In the genomic region with DNA sequence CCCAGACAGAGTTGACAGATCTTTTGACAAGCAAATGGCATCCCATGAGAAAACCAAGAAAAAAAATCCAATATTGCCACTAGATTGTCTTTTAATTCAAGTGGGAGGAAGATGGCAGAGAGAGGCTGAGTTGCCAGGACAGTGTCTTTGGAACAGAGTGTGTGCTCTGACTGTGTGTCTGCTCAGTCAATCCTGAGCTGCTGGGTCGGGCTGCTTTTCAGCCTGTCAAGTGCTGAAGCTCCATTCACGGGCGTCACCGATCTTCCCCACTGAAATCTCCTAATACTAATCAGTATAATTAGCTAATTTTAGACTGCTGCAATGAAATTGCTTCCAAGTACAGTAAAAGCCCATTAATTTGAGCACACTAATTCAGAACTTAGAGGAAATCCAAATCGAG, we compare ENCODE assay signal across 28 mouse cellular contexts. TPM values are rescaled to one million over a fixed set of nuclear protein-coding genes. Genes with fewer than 3 reads are reported as not detected.
A peak's percentile ranks its signal among the peaks of the same experiment; 100 is the strongest.
DNase-seq lines count a peak whose midpoint lies in the region; ATAC-seq and TF ChIP-seq lines count a peak whose summit lies in the region.
"Had no signal": no experiment of that assay in that cellular context is flagged by ENCODE, and none has a peak within 500 bp of the region (broad histone marks: within the 10 kb centered on the region; RNA-seq: fewer than 3 reads in every experiment).

No protein-coding gene starts in this region.

- no peak overlapping the region for H3K4me2 ChIP-seq in forebrain, embryonic 14.5 days (ENCODE audit: low read length)
- H3K4me2 ChIP-seq in forebrain, embryonic 15.5 days (replicated peaks), result no peak overlapping the region
- no peak overlapping the region for H3K4me2 ChIP-seq in forebrain, postnatal 0 days (ENCODE audit: low read depth)
- no peak overlapping the region for H3K4me2 ChIP-seq in forebrain, embryonic 11.5 days (ENCODE audit: low read depth, low read length, severe bottlenecking)
- H3K4me2 ChIP-seq: embryonic facial prominence, embryonic 13.5 days; embryonic facial prominence, embryonic 15.5 days; forebrain, embryonic 12.5 days had no signal

- peak; percentile 7 for DNase-seq in forebrain, embryonic 14.5 days (ENCODE audit: low spot score)
- peak; percentile 6 for DNase-seq in forebrain, postnatal 0 days
- DNase-seq in forebrain, embryonic 11.5 days (ENCODE audit: low spot score), result no peak
- DNase-seq in brain, adult 2 months (ENCODE audit: low read depth, low spot score), result peak; percentile 9
- no peak for DNase-seq in adrenal gland, postnatal 14 days
- DNase-seq: adrenal gland, adult 8-10 months; adrenal gland, postnatal 25 days; B cell, adult 2 months; cerebellum, adult 11 months; cerebellum, adult 18-20 months; cerebellum, adult 8-10 months; cerebellum, adult 9-11 months; cerebellum, postnatal 14 days; cerebellum, postnatal 36 days; embryo, embryonic 11 days had no signal

- no peak overlapping the region for H3K4me3 ChIP-seq in forebrain, embryonic 14.5 days (ENCODE audit: low read depth, low read length)
- no peak overlapping the region for H3K4me3 ChIP-seq in forebrain, embryonic 15.5 days
- no peak overlapping the region for H3K4me3 ChIP-seq in forebrain, postnatal 0 days (ENCODE audit: low read depth, low read length)
- no peak overlapping the region for H3K4me3 ChIP-seq in forebrain, embryonic 11.5 days (ENCODE audit: low read depth, low read length)
- H3K4me3 ChIP-seq: embryonic facial prominence, embryonic 13.5 days; embryonic facial prominence, embryonic 15.5 days; erythroblast, embryonic 14.5 days; forebrain, embryonic 12.5 days had no signal

- no peaks in the 10 kb centered on the region for H3K9me3 ChIP-seq in forebrain, embryonic 14.5 days (replicated peaks; ENCODE audit: control insufficient read depth, low read length)
- no peaks in the 10 kb centered on the region for H3K9me3 ChIP-seq in forebrain, embryonic 15.5 days
- H3K9me3 ChIP-seq in forebrain, postnatal 0 days (ENCODE audit: low read length), result no peaks in the 10 kb centered on the region
- H3K9me3 ChIP-seq in forebrain, embryonic 11.5 days (ENCODE audit: control insufficient read depth, low read length), result no peaks in the 10 kb centered on the region
- H3K9me3 ChIP-seq: embryonic facial prominence, embryonic 13.5 days; embryonic facial prominence, embryonic 15.5 days; forebrain, embryonic 12.5 days; G1E had no signal

- H3K27ac ChIP-seq in forebrain, embryonic 14.5 days (ENCODE audit: low read depth, low read length), result no peak overlapping the region
- no peak overlapping the region for H3K27ac ChIP-seq in forebrain, embryonic 15.5 days (replicated peaks)
- H3K27ac ChIP-seq in forebrain, postnatal 0 days (ENCODE audit: low read depth, low read length), result no peak overlapping the region
- H3K27ac ChIP-seq in forebrain, embryonic 11.5 days (ENCODE audit: low read depth, low read length), result no peak overlapping the region
- H3K27ac ChIP-seq: embryonic facial prominence, embryonic 13.5 days; embryonic facial prominence, embryonic 15.5 days; forebrain, embryonic 12.5 days had no signal

- H3K9ac ChIP-seq in forebrain, embryonic 14.5 days (ENCODE audit: low read length), result no peak overlapping the region
- H3K9ac ChIP-seq in forebrain, embryonic 15.5 days (replicated peaks), result no peak overlapping the region
- H3K9ac ChIP-seq in forebrain, postnatal 0 days, result no peak overlapping the region
- no peak overlapping the region for H3K9ac ChIP-seq in forebrain, embryonic 11.5 days (ENCODE audit: low read length)
- H3K9ac ChIP-seq: embryonic facial prominence, embryonic 13.5 days; embryonic facial prominence, embryonic 15.5 days; forebrain, embryonic 12.5 days had no signal

- 54% methylated on average over 5 of the region's 5 CpGs for WGBS in forebrain, embryonic 14.5 days
- WGBS in forebrain, embryonic 15.5 days, result 41% methylated on average over 5 of the region's 5 CpGs
- WGBS in forebrain, postnatal 0 days, result 49% methylated on average over 5 of the region's 5 CpGs
- 67% methylated on average over 5 of the region's 5 CpGs for WGBS in forebrain, embryonic 11.5 days

- TF ChIP-seq CTCF in forebrain, postnatal 0 days (IDR thresholded peaks at IDR 0.05; ENCODE audit: low read depth), result no peak

- H3K36me3 ChIP-seq in forebrain, embryonic 14.5 days (ENCODE audit: control insufficient read depth, insufficient read depth, low read length), result peaks cover 3% of the 10 kb centered on the region; the same call in 1 of the 2 replicates
- no peaks in the 10 kb centered on the region for H3K36me3 ChIP-seq in forebrain, embryonic 15.5 days
- H3K36me3 ChIP-seq in forebrain, postnatal 0 days (ENCODE audit: insufficient read depth), result no peaks in the 10 kb centered on the region
- H3K36me3 ChIP-seq in forebrain, embryonic 11.5 days (ENCODE audit: control insufficient read depth, insufficient read depth, low read length), result no peaks in the 10 kb centered on the region
- H3K36me3 ChIP-seq: embryonic facial prominence, embryonic 13.5 days; embryonic facial prominence, embryonic 15.5 days; forebrain, embryonic 12.5 days; G1E had no signal

- no peak for ATAC-seq in forebrain, embryonic 14.5 days
- no peak for ATAC-seq in forebrain, embryonic 15.5 days (replicated peaks)
- peak; percentile 74; the same call in 1 of the 2 replicates for ATAC-seq in forebrain, postnatal 0 days
- no peak for ATAC-seq in forebrain, embryonic 11.5 days (replicated peaks; ENCODE audit: low FRiP score)
- ATAC-seq: activated CD4-positive, CD25-positive, alpha-beta regulatory T cell, adult 4 months; CD4-positive, CD25-positive, alpha-beta regulatory T cell, adult 4 months; Patski had no signal

- no peaks in the 10 kb centered on the region for H3K27me3 ChIP-seq in forebrain, embryonic 14.5 days (replicated peaks; ENCODE audit: control insufficient read depth, insufficient read depth, low read length)
- H3K27me3 ChIP-seq in forebrain, embryonic 15.5 days, result no peaks in the 10 kb centered on the region
- no peaks in the 10 kb centered on the region for H3K27me3 ChIP-seq in forebrain, postnatal 0 days (ENCODE audit: insufficient read depth, low read length)
- no peaks in the 10 kb centered on the region for H3K27me3 ChIP-seq in forebrain, embryonic 11.5 days (ENCODE audit: control insufficient read depth, insufficient read depth, low read length)
- H3K27me3 ChIP-seq: CH12.LX; embryonic facial prominence, embryonic 15.5 days; forebrain, embryonic 12.5 days had no signal

- no peaks in the 10 kb centered on the region for H3K4me1 ChIP-seq in forebrain, embryonic 14.5 days (ENCODE audit: control insufficient read depth, insufficient read depth, low read length)
- H3K4me1 ChIP-seq in forebrain, embryonic 15.5 days, result no peaks in the 10 kb centered on the region
- H3K4me1 ChIP-seq in forebrain, postnatal 0 days (ENCODE audit: insufficient read depth), result no peaks in the 10 kb centered on the region
- no peaks in the 10 kb centered on the region for H3K4me1 ChIP-seq in forebrain, embryonic 11.5 days (replicated peaks; ENCODE audit: control insufficient read depth, insufficient read depth, low read length)
- H3K4me1 ChIP-seq: embryonic facial prominence, embryonic 13.5 days; embryonic facial prominence, embryonic 15.5 days; forebrain, embryonic 12.5 days had no signal

RNA-seq across cellular contexts. Expression of gene Fate1, which starts 1.5 kb away (rescaled TPM):
- not detected in 2 replicates for polyA plus RNA-seq in forebrain, embryonic 14.5 days (2014; fragmentation: Nextera tagmentation; extraction: Ambion mirVana)
- not detected in 2 replicates for polyA plus RNA-seq in forebrain, embryonic 15.5 days (2015; fragmentation: Nextera tagmentation; extraction: Ambion mirVana)
- 0.23 and 0.81 TPM in 2 replicates for total RNA-seq in forebrain, postnatal 0 days (2014; rRNA removed)
- polyA plus RNA-seq in forebrain, postnatal 0 days (2015; fragmentation: Nextera tagmentation; extraction: Ambion mirVana), result not detected in 2 replicates
- not detected in 2 replicates for polyA plus RNA-seq in forebrain, embryonic 11.5 days (2014; fragmentation: Nextera tagmentation; extraction: Ambion mirVana)
- not detected in 2 replicates for total RNA-seq in adrenal gland, postnatal 14 days (2021)
- total RNA-seq: adrenal gland, adult 18-20 months; adrenal gland, postnatal 25 days; CH12.LX; common myeloid progenitor, adult 5-6 weeks; G1E had no signal
- polyA plus RNA-seq: activated CD4-positive, CD25-positive, alpha-beta regulatory T cell, adult 4 months; CD4-positive, CD25-positive, alpha-beta regulatory T cell, adult 4 months; embryonic facial prominence, embryonic 11.5 days; embryonic facial prominence, embryonic 13.5 days; embryonic facial prominence, embryonic 15.5 days; erythroblast, embryonic 14.5 days; forebrain, embryonic 12.5 days; G1E; Patski had no signal

RNA-seq across cellular contexts. Expression of gene Prrg3, which starts 8.9 kb away (rescaled TPM):
- polyA plus RNA-seq in forebrain, embryonic 14.5 days (2014; fragmentation: Nextera tagmentation; extraction: Ambion mirVana), result 4.9 and 7.5 TPM in 2 replicates
- 8.8 and 9.1 TPM in 2 replicates for polyA plus RNA-seq in forebrain, embryonic 15.5 days (2015; fragmentation: Nextera tagmentation; extraction: Ambion mirVana)
- total RNA-seq in forebrain, postnatal 0 days (2014; rRNA removed), result 16.8 and 16.9 TPM in 2 replicates
- 3.6 and 7.5 TPM in 2 replicates for polyA plus RNA-seq in forebrain, postnatal 0 days (2015; fragmentation: Nextera tagmentation; extraction: Ambion mirVana)
- polyA plus RNA-seq in forebrain, embryonic 11.5 days (2014; fragmentation: Nextera tagmentation; extraction: Ambion mirVana), result 7.9 and 9.9 TPM in 2 replicates
- 22.9 and 25.2 TPM in 2 replicates for total RNA-seq in adrenal gland, postnatal 14 days (2021)
- total RNA-seq: CH12.LX; common myeloid progenitor, adult 5-6 weeks had no signal
- polyA plus RNA-seq: activated CD4-positive, CD25-positive, alpha-beta regulatory T cell, adult 4 months; CD4-positive, CD25-positive, alpha-beta regulatory T cell, adult 4 months; erythroblast, embryonic 14.5 days; G1E had no signal

RNA-seq across cellular contexts. Expression of gene Cnga2, which starts 20.3 kb away (rescaled TPM):
- not detected in 2 replicates for polyA plus RNA-seq in forebrain, embryonic 14.5 days (2014; fragmentation: Nextera tagmentation; extraction: Ambion mirVana)
- polyA plus RNA-seq in forebrain, embryonic 15.5 days (2015; fragmentation: Nextera tagmentation; extraction: Ambion mirVana), result 0.09 TPM in 2 replicates
- total RNA-seq in forebrain, postnatal 0 days (2014; rRNA removed), result 0.23 and 0.24 TPM in 2 replicates
- polyA plus RNA-seq in forebrain, postnatal 0 days (2015; fragmentation: Nextera tagmentation; extraction: Ambion mirVana), result 0.06 TPM in 2 replicates
- 0.36 TPM in 1 of 2 replicates, not detected in the other for polyA plus RNA-seq in forebrain, embryonic 11.5 days (2014; fragmentation: Nextera tagmentation; extraction: Ambion mirVana)
- 0.15 and 0.22 TPM in 2 replicates for total RNA-seq in adrenal gland, postnatal 14 days (2021)
- total RNA-seq: adrenal gland, adult 18-20 months; CH12.LX; common myeloid progenitor, adult 5-6 weeks had no signal
- polyA plus RNA-seq: activated CD4-positive, CD25-positive, alpha-beta regulatory T cell, adult 4 months; CD4-positive, CD25-positive, alpha-beta regulatory T cell, adult 4 months; erythroblast, embryonic 14.5 days; G1E; Patski had no signal

RNA-seq across cellular contexts. Expression of gene Gm1141, which starts 50.5 kb away (rescaled TPM):
- polyA plus RNA-seq in forebrain, embryonic 14.5 days (2014; fragmentation: Nextera tagmentation; extraction: Ambion mirVana), result 0.41 and 0.56 TPM in 2 replicates
- 0.31 and 0.38 TPM in 2 replicates for polyA plus RNA-seq in forebrain, embryonic 15.5 days (2015; fragmentation: Nextera tagmentation; extraction: Ambion mirVana)
- total RNA-seq in forebrain, postnatal 0 days (2014; rRNA removed), result 0.57 and 1.8 TPM in 2 replicates
- 0.15 and 0.19 TPM in 2 replicates for polyA plus RNA-seq in forebrain, postnatal 0 days (2015; fragmentation: Nextera tagmentation; extraction: Ambion mirVana)
- polyA plus RNA-seq in forebrain, embryonic 11.5 days (2014; fragmentation: Nextera tagmentation; extraction: Ambion mirVana), result 0.41 and 0.64 TPM in 2 replicates
- total RNA-seq in adrenal gland, postnatal 14 days (2021), result 0.26 and 0.52 TPM in 2 replicates
- total RNA-seq: common myeloid progenitor, adult 5-6 weeks had no signal
- polyA plus RNA-seq: embryonic facial prominence, embryonic 13.5 days; erythroblast, embryonic 14.5 days; G1E had no signal

Comparison
In these comparisons a context has a peak if more than half of its experiments do, and no peak if none do; other contexts are left out.
1. DNase-seq: peak in forebrain, embryonic 14.5 days (single experiment), forebrain, postnatal 0 days (single experiment) and brain, adult 2 months (single experiment); none in forebrain, embryonic 11.5 days (single experiment) and adrenal gland, postnatal 14 days (single experiment).